Comparison of ENCODE assay signal across 15 mouse cellular contexts in the genomic region with DNA sequence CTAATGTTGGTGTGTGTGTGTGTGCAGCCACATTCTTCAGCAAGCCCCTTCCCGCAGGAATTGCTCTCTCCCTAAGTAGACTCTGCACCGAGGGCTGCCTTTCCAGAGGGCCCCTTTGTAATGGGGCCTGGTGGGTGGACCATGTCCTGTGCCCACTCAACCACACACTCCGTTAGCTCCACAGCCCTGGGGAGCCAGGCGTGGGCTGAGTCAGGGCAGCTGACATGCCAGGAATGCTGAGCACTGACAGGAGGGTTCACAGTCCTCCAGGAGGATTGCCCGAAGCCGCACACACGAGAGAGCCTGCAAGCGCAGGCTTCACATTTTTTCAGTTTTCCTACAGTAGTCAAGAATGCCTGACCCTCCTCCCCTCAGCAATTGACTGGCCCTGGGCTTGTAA. TPM values are rescaled to one million over a fixed set of nuclear protein-coding genes. Genes with fewer than 3 reads are reported as not detected.
DNase-seq lines count a peak whose midpoint lies in the region; ATAC-seq and TF ChIP-seq lines count a peak whose summit lies in the region.
"Had no signal": no experiment of that assay in that cellular context is flagged by ENCODE, and none has a peak within 500 bp of the region (broad histone marks: within the 10 kb centered on the region; RNA-seq: fewer than 3 reads in every experiment).

No protein-coding gene starts in this region.

- dilution Hi-C loops in CH12.LX (cut with MboI; ENCODE audit: extremely low pct_ligation_motif_present, extremely low pct_unique_long_range_greater_than_20kb, low sequenced_read_pairs) = no loop called here

- H3K9me3 ChIP-seq in heart, embryonic 15.5 days (replicated peaks) = no peaks in the 10 kb centered on the region
- H3K9me3 ChIP-seq in CH12.LX (replicated peaks; ENCODE audit: low read length) = no peaks in the 10 kb centered on the region
- no peaks in the 10 kb centered on the region for H3K9me3 ChIP-seq in intestine, postnatal 0 days (ENCODE audit: control insufficient read depth)
- no peaks in the 10 kb centered on the region for H3K9me3 ChIP-seq in liver, embryonic 12.5 days (replicated peaks)
- H3K9me3 ChIP-seq: forebrain, embryonic 10.5 days; hindbrain, embryonic 15.5 days; liver, embryonic 13.5 days had no signal

- no peaks in the 10 kb centered on the region for H3K36me3 ChIP-seq in heart, embryonic 15.5 days
- peaks cover 58 to 82% of the 10 kb centered on the region in 2 experiments for H3K36me3 ChIP-seq in CH12.LX (replicated peaks in 1 of 2; ENCODE audit: control insufficient read depth in 1 of 2, insufficient read depth in 1 of 2, low read length in 1 of 2)
- no peaks in the 10 kb centered on the region for H3K36me3 ChIP-seq in intestine, postnatal 0 days (ENCODE audit: control insufficient read depth, insufficient read depth)
- H3K36me3 ChIP-seq in liver, embryonic 12.5 days = no peaks in the 10 kb centered on the region
- H3K36me3 ChIP-seq: forebrain, embryonic 10.5 days; hindbrain, embryonic 15.5 days; liver, embryonic 13.5 days had no signal

- WGBS in heart, embryonic 15.5 days = 27% methylated on average over 8 of the region's 8 CpGs
- 45% methylated on average over 8 of the region's 8 CpGs for WGBS in intestine, postnatal 0 days
- 64% methylated on average over 8 of the region's 8 CpGs for WGBS in liver, embryonic 12.5 days (ENCODE audit: insufficient replicate concordance)

- in situ Hi-C loops in CH12.LX (cut with MboI; ENCODE audit: low pct_ligation_motif_present, low pct_unique_long_range_greater_than_20kb, low sequenced_read_pairs) = loop anchor here (5.0 kb wide), 1 partner anchor 33 kb away; no protein-coding TSS in a partner anchor

- no peak overlapping the region for H3K4me3 ChIP-seq in heart, embryonic 15.5 days
- H3K4me3 ChIP-seq in CH12.LX (replicated peaks in 1 of 3; ENCODE audit: low read depth in 2 of 3, low read length in 2 of 3, poor library complexity in 1 of 3) = no peak overlapping the region
- H3K4me3 ChIP-seq in intestine, postnatal 0 days (ENCODE audit: low read depth, low read length) = no peak overlapping the region
- no peak overlapping the region for H3K4me3 ChIP-seq in liver, embryonic 12.5 days
- H3K4me3 ChIP-seq: forebrain, embryonic 10.5 days; hindbrain, embryonic 15.5 days; liver, embryonic 13.5 days had no signal

- no peak overlapping the region for H3K4me2 ChIP-seq in heart, embryonic 15.5 days
- no peak overlapping the region for H3K4me2 ChIP-seq in CH12.LX (ENCODE audit: insufficient read depth, low read depth, poor library complexity, severe bottlenecking)
- H3K4me2 ChIP-seq in intestine, postnatal 0 days (replicated peaks; ENCODE audit: low read depth) = no peak overlapping the region
- H3K4me2 ChIP-seq in liver, embryonic 12.5 days = no peak overlapping the region
- H3K4me2 ChIP-seq: hindbrain, embryonic 15.5 days; liver, embryonic 13.5 days had no signal

- peak; percentile 49; the same call in 1 of the 2 replicates for ATAC-seq in heart, embryonic 15.5 days (replicated peaks; ENCODE audit: insufficient number of reproducible peaks, insufficient read depth, low FRiP score, low read depth)
- ATAC-seq in intestine, postnatal 0 days = peak; percentile 34; the same call in 1 of the 2 replicates
- no peak for ATAC-seq in liver, embryonic 12.5 days

- H3K27ac ChIP-seq in heart, embryonic 15.5 days = peak overlapping the region; percentile 34; the same call in 1 of the 2 replicates
- peak overlapping the region; percentile 4; the same call in 1 of the 2 replicates for H3K27ac ChIP-seq in CH12.LX (ENCODE audit: insufficient read depth, low read depth)
- no peak overlapping the region for H3K27ac ChIP-seq in intestine, postnatal 0 days (ENCODE audit: low read depth, low read length)
- H3K27ac ChIP-seq in liver, embryonic 12.5 days = no peak overlapping the region
- H3K27ac ChIP-seq: forebrain, embryonic 10.5 days; hindbrain, embryonic 15.5 days; liver, embryonic 13.5 days had no signal

- no peak for DNase-seq in heart, postnatal 14 days
- DNase-seq in CH12.LX (ENCODE audit: extremely low read depth) = no peak
- peak; percentile 70 to 79 for DNase-seq in kidney, postnatal 36 days
- no peak for DNase-seq in layer of hippocampus, postnatal 14 days (ENCODE audit: low spot score in 2 of 2)
- DNase-seq in embryo, embryonic 9.5 days (ENCODE audit: extremely low spot score) = no peak
- DNase-seq: cerebellum, postnatal 36 days; gastrocnemius, postnatal 10 days; liver, embryonic 13.5 days; midbrain, embryonic 14.5 days had no signal

- no peaks in the 10 kb centered on the region for H3K27me3 ChIP-seq in heart, embryonic 15.5 days
- no peaks in the 10 kb centered on the region for H3K27me3 ChIP-seq in CH12.LX (replicated peaks)
- H3K27me3 ChIP-seq in intestine, postnatal 0 days (replicated peaks; ENCODE audit: control insufficient read depth, insufficient read depth, low read length) = no peaks in the 10 kb centered on the region
- H3K27me3 ChIP-seq in liver, embryonic 12.5 days (replicated peaks) = no peaks in the 10 kb centered on the region
- H3K27me3 ChIP-seq: hindbrain, embryonic 15.5 days; liver, embryonic 13.5 days had no signal

- H3K9ac ChIP-seq in heart, embryonic 15.5 days = no peak overlapping the region
- H3K9ac ChIP-seq in CH12.LX (ENCODE audit: insufficient read depth, low read depth) = no peak overlapping the region
- no peak overlapping the region for H3K9ac ChIP-seq in intestine, postnatal 0 days (ENCODE audit: low read depth, low read length)
- H3K9ac ChIP-seq in liver, embryonic 12.5 days = no peak overlapping the region
- H3K9ac ChIP-seq: hindbrain, embryonic 15.5 days; liver, embryonic 13.5 days had no signal

- no peak for TF ChIP-seq CTCF in CH12.LX (conservative IDR thresholded peaks at IDR 0.05 in 1 of 2, IDR thresholded peaks at IDR 0.05 in 1 of 2; ENCODE audit: low read depth in 2 of 2, low read length in 2 of 2)
- TF ChIP-seq CTCF in intestine, postnatal 0 days (IDR thresholded peaks at IDR 0.05; ENCODE audit: low read depth) = no peak

- no peak for TF ChIP-seq RAD21 in CH12.LX (IDR thresholded peaks at IDR 0.05; ENCODE audit: low read depth, low read length)

- TF ChIP-seq POLR2A in CH12.LX (IDR thresholded peaks at IDR 0.05; ENCODE audit: low read depth, low read length) = no peak

- peaks cover 12% of the 10 kb centered on the region for H3K4me1 ChIP-seq in heart, embryonic 15.5 days (replicated peaks)
- H3K4me1 ChIP-seq in CH12.LX (ENCODE audit: control insufficient read depth in 1 of 2, insufficient read depth in 2 of 2) = peaks cover 8 to 77% of the 10 kb centered on the region in 2 experiments
- no peaks in the 10 kb centered on the region for H3K4me1 ChIP-seq in intestine, postnatal 0 days (replicated peaks; ENCODE audit: control insufficient read depth, insufficient read depth, low read length)
- H3K4me1 ChIP-seq in liver, embryonic 12.5 days = peaks cover 3% of the 10 kb centered on the region; the same call in 1 of the 2 replicates
- H3K4me1 ChIP-seq: hindbrain, embryonic 15.5 days; liver, embryonic 13.5 days had no signal

- intact Hi-C loops in heart, postnatal 14 days (cut with DNase I) = loop anchor here (2.0 kb wide), 1 partner anchor 29 kb away; no protein-coding TSS in a partner anchor

- H3K79me2 ChIP-seq in CH12.LX (replicated peaks; ENCODE audit: control insufficient read depth, extremely low read depth, insufficient read depth, poor library complexity, severe bottlenecking) = peaks cover 7% of the 10 kb centered on the region

- TF ChIP-seq EP300 in CH12.LX (IDR thresholded peaks at IDR 0.05; ENCODE audit: low read length) = no peak

TF ChIP-seq in CH12.LX, 34 proteins besides CTCF, POLR2A, EP300 and RAD21:
- TF ChIP-seq SIN3A (IDR thresholded peaks at IDR 0.05; ENCODE audit: low read length) (no peak), BHLHE40 (IDR thresholded peaks at IDR 0.05; ENCODE audit: low read depth, low read length) (no peak), NELFE (IDR thresholded peaks at IDR 0.05; ENCODE audit: low read depth, low read length) (no peak), NRF1 (IDR thresholded peaks at IDR 0.05; ENCODE audit: low read depth, low read length) (no peak), MAZ (IDR thresholded peaks at IDR 0.05; ENCODE audit: low read depth, low read length) (no peak), MAFK (IDR thresholded peaks at IDR 0.05; ENCODE audit: insufficient replicate concordance, low read length) (no peak), SMC3 (IDR thresholded peaks at IDR 0.05; ENCODE audit: low read depth, low read length) (no peak), RCOR1 (conservative IDR thresholded peaks at IDR 0.05; ENCODE audit: low read depth, low read length) (no peak), E2F4 (IDR thresholded peaks at IDR 0.05; ENCODE audit: insufficient replicate concordance, low read depth, low read length) (no peak), POLR2AphosphoS2 (IDR thresholded peaks at IDR 0.05; ENCODE audit: low read depth, low read length) (no peak), USF2 (conservative IDR thresholded peaks at IDR 0.05; ENCODE audit: low read depth, low read length) (no peak), MYC (IDR thresholded peaks at IDR 0.05; ENCODE audit: low read depth, low read length) (no peak), KAT2A (IDR thresholded peaks at IDR 0.05; ENCODE audit: insufficient replicate concordance, low read length) (no peak), ZKSCAN1 (IDR thresholded peaks at IDR 0.05; ENCODE audit: borderline replicate concordance, low read depth, low read length) (no peak)

RNA-seq across cellular contexts. Expression of a gene that starts 17.0 kb away (rescaled TPM):
- polyA plus RNA-seq in heart, embryonic 15.5 days (2015; fragmentation: Nextera tagmentation; extraction: Ambion mirVana) = 3.1 TPM in 2 replicates
- 10 to 100 TPM; 29.5 to 33.7 TPM for total RNA-seq in heart, postnatal 14 days (2021)
- total RNA-seq in CH12.LX (2012; rRNA removed) (1.3 and 2.8 TPM in 2 replicates), CH12.LX (2014; rRNA removed) (2.3 and 2.6 TPM in 2 replicates)
- 3.1 and 3.5 TPM in 2 replicates for polyA plus RNA-seq in CH12.LX (2012; ENCODE audit: insufficient read length, low read depth)
- polyA plus RNA-seq in intestine, postnatal 0 days (2015; fragmentation: Nextera tagmentation; extraction: Ambion mirVana) = 2.5 and 3.2 TPM in 2 replicates
- 1 to 10 TPM; 1.1 to 1.4 TPM for total RNA-seq in layer of hippocampus, postnatal 14 days (2021)
- 0.18 and 0.37 TPM in 2 replicates for polyA plus RNA-seq in liver, embryonic 12.5 days (2016; fragmentation: Nextera tagmentation; extraction: Ambion mirVana)

RNA-seq across cellular contexts. Expression of a gene that starts 48.9 kb away (rescaled TPM):
- 0.74 and 0.93 TPM in 2 replicates for polyA plus RNA-seq in heart, embryonic 15.5 days (2015; fragmentation: Nextera tagmentation; extraction: Ambion mirVana)
- total RNA-seq in heart, postnatal 14 days (2021) = under 1 TPM in 1 of 2 experiments, not detected in 1; 0.17 TPM
- total RNA-seq in CH12.LX (2012; rRNA removed) = 0.38 and 1.4 TPM in 2 replicates
- total RNA-seq in CH12.LX (2014; rRNA removed) = 0.70 and 0.81 TPM in 2 replicates
- 1.1 and 1.5 TPM in 2 replicates for polyA plus RNA-seq in CH12.LX (2012; ENCODE audit: insufficient read length, low read depth)
- polyA plus RNA-seq in intestine, postnatal 0 days (2015; fragmentation: Nextera tagmentation; extraction: Ambion mirVana) = 23.8 and 26.9 TPM in 2 replicates
- 1 to 10 TPM; 4.2 to 5.3 TPM for total RNA-seq in layer of hippocampus, postnatal 14 days (2021)
- polyA plus RNA-seq in liver, embryonic 12.5 days (2016; fragmentation: Nextera tagmentation; extraction: Ambion mirVana) = 0.22 and 0.30 TPM in 2 replicates
- total RNA-seq: neutrophil, adult 5-6 weeks had no signal

Comparison
In these comparisons a context has a peak if more than half of its experiments do, and no peak if none do; other contexts are left out.
1. H3K27ac ChIP-seq: peak in heart, embryonic 15.5 days (single experiment) and CH12.LX (single experiment); none in intestine, postnatal 0 days (single experiment) and liver, embryonic 12.5 days (single experiment).
2. DNase-seq: peak in kidney, postnatal 36 days (2 of 2); none in heart, postnatal 14 days (0 of 2), CH12.LX (single experiment), layer of hippocampus, postnatal 14 days (0 of 2) and embryo, embryonic 9.5 days (single experiment).